Mouse (Mus musculus) c-Kit-positive CD71-positive TER-119-negative erythroid progenitor cells, embryonic 14.5 days (primary cell): ENCODE measurements at regions not wholly inside any gene's neighbourhood (a gene's known extent, or its start where the extent isn't known, plus 50 kb on each side); places are given as distances from the start of the nearest gene placed in this dataset.
A peak's percentile ranks its signal among the peaks of the same experiment; 100 is the strongest.

Experiments
- DNase-seq: peaks from one replicate; pipeline ENCODE4 v3.0.0-alpha.2; 2013; ENCODE audit warnings: low read depth

GRCm38 (mm10) chr3:56590071-56590470, 406.6 kb upstream of the Nbea start:
- DNase-seq: no peak

DNA sequence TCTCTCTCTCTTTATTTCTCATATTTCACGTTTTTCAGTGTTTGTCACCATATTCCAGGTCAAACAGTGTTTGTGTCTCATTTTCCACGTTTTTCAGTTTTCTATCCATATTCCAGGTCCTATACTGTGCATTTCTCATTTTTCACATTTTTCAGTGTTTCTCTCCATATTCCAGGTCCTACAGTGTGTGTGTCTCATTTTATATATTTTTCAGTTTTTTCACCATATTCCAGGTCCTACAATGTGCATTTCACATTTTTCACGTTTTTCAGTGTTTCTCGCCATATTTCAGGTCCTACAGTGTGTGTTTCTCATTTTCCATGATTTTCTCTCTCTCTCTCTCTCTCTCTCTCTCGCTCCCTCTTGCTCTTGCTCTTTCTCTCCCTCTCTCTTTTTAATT, 391.9 kb upstream of the Nbea start:
- peak; percentile 17 for DNase-seq

DNA sequence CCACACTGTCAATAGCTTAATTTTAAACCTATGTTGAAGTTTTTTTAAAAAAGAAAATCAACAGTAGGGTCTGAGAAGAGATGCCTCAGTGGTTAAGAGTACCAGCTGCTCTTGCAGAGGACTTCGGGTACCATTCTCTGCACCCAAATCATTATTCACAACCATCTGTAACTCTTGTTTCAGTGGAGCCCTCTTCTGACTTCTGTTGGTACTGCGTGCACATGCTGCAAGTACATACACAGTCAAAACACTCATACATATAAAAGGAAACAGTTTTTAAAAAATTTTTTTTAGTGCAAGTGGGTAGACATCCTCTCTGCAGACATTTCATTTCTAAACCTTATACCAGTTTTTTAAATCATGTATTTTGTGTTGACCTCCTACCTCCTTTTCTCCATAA, 352.7 kb upstream of the Nbea start:
- DNase-seq: peak; percentile 1

GRCm38 (mm10) chr3:56504445-56504844, 320.9 kb upstream of the Nbea start:
- no peak for DNase-seq

DNA sequence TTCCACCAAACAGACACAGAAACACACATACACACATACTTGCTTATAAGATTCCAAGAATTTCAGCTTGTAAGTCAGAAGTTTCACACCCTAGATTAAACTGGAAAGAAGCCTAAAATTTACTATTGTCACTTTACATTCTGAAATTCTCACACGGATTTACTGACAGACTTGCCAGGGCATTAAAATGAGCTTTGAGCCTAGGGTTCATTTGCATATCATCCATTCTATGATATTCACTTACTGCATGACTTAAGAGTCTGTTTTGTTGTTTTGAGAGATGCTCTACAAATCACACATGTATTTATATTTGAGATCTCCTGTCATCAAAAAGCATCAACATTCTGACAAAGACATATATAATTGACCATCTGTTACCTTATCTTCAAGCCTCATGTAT, 315.8 kb upstream of the Nbea start:
- DNase-seq: no peak

DNA sequence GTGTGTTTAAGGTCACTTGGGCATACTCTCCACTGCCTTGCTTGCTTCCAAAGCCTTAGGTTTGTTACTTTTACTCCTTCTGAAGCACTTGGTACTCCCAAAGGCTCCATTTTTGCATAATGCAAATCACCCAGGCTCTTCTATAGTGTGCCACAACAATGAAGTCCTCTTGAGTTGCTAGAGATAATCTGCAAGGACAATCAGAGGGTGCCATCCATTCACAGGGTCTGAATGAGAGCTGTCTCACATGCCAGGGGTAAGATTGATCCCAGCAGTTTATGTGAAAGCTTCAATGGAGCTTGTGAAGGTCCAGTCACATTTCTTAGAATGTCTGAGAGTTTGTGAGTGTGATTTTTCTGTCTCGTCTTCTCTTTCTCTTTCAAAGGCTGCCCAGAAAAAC, 310.4 kb upstream of the Nbea start:
- DNase-seq: no peak

DNA sequence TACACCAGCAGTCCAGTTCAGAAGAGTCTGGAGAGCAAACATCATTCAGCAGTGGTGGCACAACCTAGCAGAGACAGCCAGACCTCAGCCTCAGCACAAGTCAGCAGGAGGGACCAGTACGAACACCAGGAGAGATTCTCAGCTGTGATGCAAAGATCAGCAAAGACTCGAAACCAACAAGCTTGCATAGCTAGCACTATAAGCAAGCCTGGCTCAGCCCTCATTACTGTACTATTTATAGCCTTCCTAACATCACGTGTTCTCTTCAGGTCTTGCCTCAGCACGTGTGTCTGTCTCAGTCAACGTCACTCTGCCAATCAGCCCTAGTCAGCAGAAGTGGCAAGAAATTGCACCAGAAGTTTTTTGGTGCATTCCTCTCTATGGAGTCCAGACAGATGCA, 305.7 kb upstream of the Nbea start:
- no peak for DNase-seq

DNA sequence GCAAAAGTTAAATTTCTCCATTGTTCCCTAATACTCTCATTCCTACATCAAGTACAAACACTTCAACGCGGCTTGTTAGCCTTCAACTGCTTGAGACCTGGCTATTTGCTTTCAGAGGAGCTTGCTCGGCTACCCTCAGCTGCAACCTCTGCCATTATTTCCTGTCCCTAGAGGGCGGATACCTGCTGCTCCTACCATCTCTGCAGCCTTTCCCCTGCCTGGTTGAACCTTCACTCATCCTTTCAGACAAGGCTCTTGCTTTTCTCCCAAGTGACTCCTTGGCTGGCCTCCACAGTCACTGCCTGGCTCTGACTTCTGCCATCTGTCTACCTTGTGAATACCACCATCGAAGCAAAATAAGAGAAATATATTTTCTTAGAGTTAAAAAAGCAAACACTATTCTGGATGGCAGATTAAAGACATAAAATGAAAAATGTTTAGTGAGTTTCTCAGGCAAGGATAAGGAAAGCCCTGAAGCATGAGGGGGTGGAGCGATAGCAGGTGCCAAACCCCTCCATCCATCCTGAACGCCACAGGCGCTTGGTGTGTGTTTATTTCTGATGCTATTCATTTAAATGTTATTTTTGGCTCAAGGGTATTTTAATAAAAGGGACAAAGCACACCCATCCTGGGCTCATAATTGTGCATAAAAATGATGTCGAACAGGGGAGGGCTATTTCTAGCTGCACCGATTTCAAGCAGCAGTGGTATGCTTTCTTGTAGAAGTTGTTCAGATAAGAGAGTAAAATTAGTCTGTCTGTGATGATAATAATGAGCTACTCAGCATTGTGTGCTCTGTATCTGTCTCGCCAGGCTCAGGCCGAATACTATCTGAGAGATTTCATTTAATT, 302.3 kb upstream of the Nbea start:
- DNase-seq: no peak

GRCm38 (mm10) chr3:56484096-56484495, 300.6 kb upstream of the Nbea start:
- DNase-seq: no peak

DNA sequence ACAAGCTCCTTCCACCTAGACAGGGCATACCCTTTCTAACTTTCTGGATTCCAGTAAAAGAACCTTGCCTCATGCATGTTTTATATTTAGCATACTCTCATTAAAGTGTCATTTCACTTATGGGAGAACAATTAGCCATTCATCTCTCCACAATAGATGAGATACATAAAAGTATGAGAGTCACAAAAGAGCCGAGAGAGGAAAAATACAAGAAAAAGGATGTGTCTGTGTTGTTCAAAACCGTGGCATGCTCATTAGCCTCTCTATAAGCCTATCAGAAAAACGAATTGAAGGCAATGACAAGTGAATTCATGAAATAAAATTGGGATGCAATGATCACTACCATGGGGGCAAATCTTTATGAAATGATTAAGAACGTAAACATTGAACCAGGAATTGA, 299.9 kb upstream of the Nbea start:
- DNase-seq: no peak

DNA sequence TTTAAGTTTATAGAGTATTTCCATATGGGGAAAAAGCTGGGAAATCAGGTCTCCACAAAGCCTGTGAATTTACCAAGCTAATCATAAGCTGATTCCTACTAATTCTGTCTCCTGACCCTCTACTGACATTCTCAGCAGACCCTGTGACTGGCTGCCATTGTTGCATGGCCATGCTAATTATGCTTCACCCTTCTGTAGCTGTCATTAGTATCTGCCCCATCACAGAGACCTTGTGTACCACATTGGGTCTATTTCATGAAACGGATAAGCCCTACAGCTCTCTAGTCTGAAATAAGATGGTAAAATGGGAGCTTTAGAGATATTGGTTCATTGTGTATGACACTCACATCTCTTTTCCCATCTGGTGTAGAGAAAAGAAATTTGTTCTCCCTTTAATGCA, 296.0 kb upstream of the Nbea start:
- no peak for DNase-seq

DNA sequence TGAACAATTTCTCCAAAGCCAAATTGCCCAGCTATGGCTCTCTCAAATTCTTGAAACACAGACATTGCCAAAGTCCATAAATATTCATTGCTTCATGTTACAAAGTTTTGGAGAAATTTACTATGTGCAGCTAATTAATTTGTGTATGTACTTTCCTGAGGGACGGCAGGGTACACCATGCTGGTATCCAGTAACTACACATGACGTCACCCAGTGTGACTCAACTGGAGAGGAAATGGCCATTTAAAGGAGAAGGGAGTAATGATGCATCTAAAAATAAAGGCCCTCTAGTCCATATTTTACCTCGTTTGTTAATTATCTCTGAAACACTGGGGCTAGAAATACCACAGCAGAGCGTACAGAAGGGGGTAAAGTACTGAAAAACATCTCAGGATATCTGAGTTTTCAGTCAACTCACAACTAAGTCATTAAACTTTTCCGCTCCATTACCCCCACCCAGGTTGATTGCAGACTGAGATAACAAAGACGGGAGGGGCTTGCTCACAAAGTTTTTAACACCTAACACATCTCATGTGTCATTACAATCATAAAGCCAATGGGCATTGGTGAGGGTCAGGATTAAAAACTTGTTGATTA, 295.1 kb upstream of the Nbea start:
- no peak for DNase-seq

DNA sequence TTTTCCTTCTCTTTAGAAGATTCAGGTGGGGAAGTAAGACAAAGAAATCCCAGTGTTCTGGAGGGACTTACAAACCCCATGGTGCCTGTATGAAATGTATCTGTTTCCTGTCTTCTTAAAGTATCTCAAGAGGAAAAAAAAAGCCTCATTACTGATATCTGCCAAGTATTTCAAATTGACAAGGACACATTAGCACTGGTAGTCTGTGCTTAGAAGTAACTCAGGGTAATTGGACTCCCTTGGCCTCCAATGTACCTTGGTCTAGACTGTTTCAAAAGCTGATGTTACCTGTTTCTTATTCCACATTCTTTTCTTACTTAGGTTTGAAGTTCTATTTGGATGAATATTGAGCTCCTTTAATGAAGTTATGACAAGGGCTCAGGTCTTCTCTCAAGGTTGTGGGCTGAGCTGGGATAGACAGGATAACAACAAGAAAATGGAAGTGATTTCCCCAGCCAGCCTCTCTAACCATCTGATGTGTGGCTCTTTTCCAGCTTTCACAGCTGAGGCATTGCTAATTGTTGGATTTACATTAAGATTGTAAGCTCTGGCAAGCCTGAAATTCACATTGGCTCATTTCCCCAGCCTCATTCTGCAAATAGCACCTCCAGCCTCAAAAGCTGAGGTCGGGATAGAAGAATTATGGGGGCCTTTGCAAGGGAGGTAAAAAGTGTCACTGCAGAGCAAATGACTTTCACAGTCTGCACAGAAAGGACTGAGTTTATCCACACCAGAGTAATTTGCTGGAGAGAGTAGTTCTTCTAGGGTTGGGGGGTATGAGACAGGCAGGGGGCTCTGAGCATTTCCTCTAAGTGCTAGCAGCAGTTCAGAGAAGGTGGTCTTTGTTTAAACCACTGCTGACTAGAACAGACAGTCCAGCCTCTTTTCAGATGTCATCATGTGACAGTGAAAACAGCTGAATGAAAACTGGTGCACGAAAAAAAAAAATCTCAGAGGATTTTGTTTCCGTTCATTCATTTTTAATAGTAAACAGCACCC, 292.3 kb upstream of the Nbea start:
- DNase-seq: no peak

- no peak for DNase-seq
Observed at GRCm38 (mm10) chr3:56472651-56473050, 289.1 kb upstream of the Nbea start.

- DNase-seq: no peak
Observed at GRCm38 (mm10) chr3:56471823-56472222, 288.3 kb upstream of the Nbea start.

DNA sequence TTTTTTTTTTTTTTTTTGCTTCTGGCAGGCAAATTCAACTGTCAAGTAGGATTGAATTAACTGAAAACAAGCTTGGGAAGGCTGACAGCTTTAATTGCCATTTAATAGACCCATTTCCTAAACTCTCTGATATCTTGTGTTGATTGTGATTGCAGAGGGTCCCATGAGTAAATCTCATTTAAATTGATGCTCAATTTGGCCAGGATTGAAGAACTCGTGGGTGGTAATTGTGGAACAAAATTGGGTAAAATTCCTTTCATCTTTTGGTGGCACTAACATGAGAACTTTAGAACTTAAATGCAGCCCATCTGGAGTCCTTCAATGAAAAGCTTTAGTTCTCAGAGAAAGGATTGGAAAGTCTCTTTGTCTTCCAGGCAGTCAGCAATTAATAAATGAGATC, 287.7 kb upstream of the Nbea start:
- DNase-seq: no peak

GRCm38 (mm10) chr3:56457625-56458024, 274.1 kb upstream of the Nbea start:
- DNase-seq: no peak

DNA sequence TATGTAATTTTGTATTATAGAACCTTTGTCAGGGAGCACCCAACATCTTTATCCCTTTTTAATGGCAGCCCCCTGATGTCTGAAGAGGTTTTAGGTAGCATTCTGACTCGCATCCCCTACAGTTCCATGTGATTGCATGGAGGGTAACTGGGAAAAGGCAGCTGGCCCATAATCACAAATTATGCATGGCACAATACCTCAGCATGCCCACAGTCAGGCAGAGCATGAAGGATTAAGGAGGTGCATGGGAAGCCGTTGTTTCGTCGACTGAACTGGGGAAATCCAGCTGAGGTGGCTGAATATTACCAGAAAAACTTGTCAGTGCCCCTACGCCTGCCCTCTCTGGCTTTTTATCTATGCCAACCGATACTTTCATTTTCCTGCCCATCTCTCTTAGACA, 272.8 kb upstream of the Nbea start:
- DNase-seq: no peak

DNA sequence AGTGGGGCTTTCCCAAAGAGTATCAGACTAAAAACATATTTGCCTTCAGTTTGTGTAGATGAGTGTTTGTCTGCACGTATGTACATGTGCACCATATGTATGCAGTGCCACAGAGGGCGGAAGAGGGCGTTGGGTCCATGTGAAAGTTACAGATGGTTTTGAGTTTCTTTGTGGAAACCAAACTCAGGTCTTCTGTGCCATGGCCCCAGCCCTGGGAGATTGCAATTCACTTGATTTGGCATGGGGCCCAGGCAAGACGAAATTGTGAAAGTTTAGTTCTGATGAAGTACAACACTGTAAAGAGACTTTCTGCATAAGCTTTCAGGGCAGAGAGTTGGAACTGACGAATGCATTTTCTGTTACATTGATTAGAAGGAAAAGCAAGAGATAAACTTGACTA, 255.4 kb upstream of the Nbea start:
- no peak for DNase-seq

DNA sequence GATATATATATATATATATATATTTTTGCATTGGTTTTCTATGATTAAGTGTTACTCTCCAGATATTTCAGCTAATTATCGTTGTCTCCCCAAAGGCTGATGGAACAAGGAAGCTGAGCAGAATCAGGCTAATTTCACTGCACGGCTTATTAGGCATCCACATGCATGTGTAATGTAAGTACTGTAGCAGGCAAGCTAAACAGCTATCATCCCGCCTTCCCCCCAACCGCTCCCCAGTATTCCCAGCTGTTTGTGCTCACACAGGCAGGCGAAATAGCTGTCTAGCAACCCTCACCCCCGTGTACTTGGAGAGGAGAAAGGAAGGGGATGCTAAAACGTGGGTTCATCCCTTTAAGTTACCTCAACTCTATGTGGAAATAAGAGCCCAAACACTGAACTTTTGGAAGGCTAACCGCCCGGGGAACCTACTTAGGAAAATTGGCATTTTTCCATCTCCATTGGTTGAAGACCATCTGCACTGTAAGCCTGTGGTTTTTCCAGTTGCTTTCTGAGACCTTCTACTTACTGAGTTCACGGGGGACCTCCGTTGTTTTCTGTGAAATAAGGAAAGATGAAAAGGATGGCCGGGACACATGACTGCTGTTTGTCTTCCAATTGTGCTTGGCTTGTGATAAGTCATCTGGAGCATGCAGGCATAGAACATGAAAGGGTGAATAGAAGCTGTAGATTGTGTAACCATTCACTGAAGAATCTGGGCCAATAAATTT, 254.7 kb upstream of the Nbea start:
- DNase-seq: no peak

DNA sequence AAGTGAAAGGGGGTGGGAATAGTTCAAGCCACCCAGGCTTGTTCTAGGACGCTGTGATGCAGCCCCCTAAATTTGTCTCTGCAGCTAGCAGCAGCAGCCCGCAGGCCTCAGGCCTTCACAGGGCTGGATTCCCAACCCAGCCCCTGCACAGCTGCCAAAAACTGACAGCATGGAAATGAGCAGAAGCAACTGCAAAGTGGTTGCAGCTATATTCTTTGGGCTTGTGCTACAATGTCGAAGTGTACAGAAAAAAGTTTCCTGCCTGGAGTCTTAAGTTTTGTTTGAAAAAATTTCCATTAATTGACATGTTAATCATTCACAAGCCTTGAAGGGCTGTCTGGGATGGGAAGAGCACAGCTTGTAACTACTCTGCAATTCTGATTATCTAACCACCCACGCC, 253.6 kb upstream of the Nbea start:
- DNase-seq: no peak

DNA sequence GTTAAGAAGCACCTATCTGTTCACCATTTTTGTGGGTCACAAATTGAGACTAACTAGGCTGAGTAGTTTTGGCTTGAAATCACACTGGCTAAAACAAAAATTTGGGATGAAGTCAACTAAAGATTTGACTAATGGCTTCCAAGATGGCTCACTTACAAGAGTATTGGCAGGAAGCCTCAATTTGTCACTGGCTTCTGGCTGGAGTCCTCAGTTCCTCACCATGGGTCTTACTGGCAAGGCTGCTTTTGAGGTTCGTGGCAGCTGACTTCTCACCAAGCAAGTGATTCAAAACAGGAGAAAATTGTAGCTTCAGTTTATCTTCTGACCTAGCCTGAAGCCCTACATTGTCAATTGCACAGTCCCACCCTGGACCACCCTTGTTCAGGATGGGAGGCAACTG, 250.0 kb upstream of the Nbea start:
- no peak for DNase-seq
